Mouse (Mus musculus) MEL (cell line): Measurements from ENCODE around the gene Hibadh.

Experiments used
- CTCF ChIP-seq, 3 experiments: IDR thresholded peaks in 2 of 3; conservative IDR thresholded peaks in 1 of 3; 2 replicates each; pipeline ENCODE4 v1.5.1; 2011 to 2012; ENCODE audit warnings: low read length in 3 of 3, low read depth in 2 of 3, mild to moderate bottlenecking in 2 of 3, improper control_type of control experiment in 1 of 3, inconsistent platforms in 1 of 3, mixed read lengths in 1 of 3, moderate library complexity in 1 of 3; ENCODE audit not compliant: control insufficient read depth in 1 of 3, insufficient read depth in 1 of 3, poor library complexity in 1 of 3, severe bottlenecking in 1 of 3
- GABPA ChIP-seq: IDR thresholded peaks from 2 replicates; pipeline ENCODE4 v1.6.1; 2012; ENCODE audit warnings: low read depth, mild to moderate bottlenecking, inconsistent platforms, low read length, improper control_type of control experiment, moderate library complexity
- GATA1 ChIP-seq: IDR thresholded peaks from 2 replicates; pipeline ENCODE4 v1.6.1; 2011; ENCODE audit warnings: low read depth, low read length, improper control_type of control experiment
- NRF1 ChIP-seq: IDR thresholded peaks from 2 replicates; pipeline ENCODE4 v1.6.1; 2014; ENCODE audit warnings: low read depth, mild to moderate bottlenecking, inconsistent platforms, low read length, improper control_type of control experiment, moderate library complexity; ENCODE audit not compliant: poor library complexity, insufficient read depth, severe bottlenecking
- USF2 ChIP-seq, 2 experiments: IDR thresholded peaks; 2 replicates each; pipeline ENCODE4 v1.6.1; 2011 to 2012; ENCODE audit warnings: improper control_type of control experiment in 2 of 2, low read length in 2 of 2, borderline replicate concordance in 1 of 2, inconsistent platforms in 1 of 2, low read depth in 1 of 2, mild to moderate bottlenecking in 1 of 2; ENCODE audit not compliant: insufficient read depth in 1 of 2
- ZNF384 ChIP-seq: IDR thresholded peaks from 2 replicates; pipeline ENCODE4 v1.6.1; 2012; ENCODE audit warnings: low read depth, mild to moderate bottlenecking, inconsistent platforms, low read length, improper control_type of control experiment

DNA sequence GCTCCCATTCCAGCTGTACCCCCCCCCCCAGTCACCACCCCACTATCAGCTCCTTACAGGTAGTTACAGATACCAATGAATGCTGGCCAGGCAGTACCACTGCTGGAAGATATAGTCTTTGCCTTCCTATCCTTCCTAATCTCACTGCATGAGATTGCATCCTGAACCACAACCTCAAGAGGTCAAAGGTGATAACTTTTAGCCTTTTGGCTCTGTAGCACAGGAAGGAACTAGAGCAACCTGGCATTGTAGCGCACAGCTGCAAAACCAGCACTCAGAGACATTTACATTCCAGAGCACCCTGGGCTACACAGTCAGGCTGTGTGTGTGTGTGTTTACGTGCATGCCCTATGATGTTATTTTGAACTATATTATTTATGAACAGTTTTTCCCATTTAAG, 137.2 kb downstream of the Hibadh start:
- TF ChIP-seq CTCF (IDR thresholded peaks at IDR 0.05 in 2 of 3, conservative IDR thresholded peaks at IDR 0.05 in 1 of 3; ENCODE audit: control insufficient read depth in 1 of 3, insufficient read depth in 1 of 3, low read depth in 2 of 3, low read length in 3 of 3, poor library complexity in 1 of 3, severe bottlenecking in 1 of 3) (no peak), GATA1 (no peak), GABPA (no peak), ZNF384 (no peak), USF2 (IDR thresholded peaks at IDR 0.05; ENCODE audit: borderline replicate concordance in 1 of 2, insufficient read depth in 1 of 2, low read depth in 1 of 2, low read length in 2 of 2) (no peak), NRF1 (no peak)
